Mouse (Mus musculus): ENCODE data around the gene L2hgdh. TPM values are rescaled to one million over a fixed set of nuclear protein-coding genes. Genes with fewer than 3 reads are reported as not detected.

The L2hgdh gene
- polyA plus RNA-seq, 2 experiments = 7.5 to 9.3 TPM

GRCm38 (mm10) chr12:69649511-69649910 is 75.2 kb downstream of the L2hgdh start:
- H3K9me3 ChIP-seq (ENCODE audit: control insufficient read depth, low read length) = no peaks in the 10 kb centered on the region
- peaks cover 0 to 3% of the 10 kb centered on the region in 2 experiments; a peak in 2 of 4 replicates for H3K4me1 ChIP-seq (replicated peaks; ENCODE audit: control insufficient read depth in 2 of 2, insufficient read depth in 2 of 2, low read length in 1 of 2)
- no peaks in the 10 kb centered on the region for H3K27me3 ChIP-seq (ENCODE audit: control insufficient read depth, insufficient read depth, low read length)
- no peak overlapping the region for H3K4me3 ChIP-seq (ENCODE audit: insufficient read depth in 1 of 2, low read depth in 2 of 2, low read length in 2 of 2)
- peaks cover 3% of the 10 kb centered on the region for H3K36me3 ChIP-seq (replicated peaks; ENCODE audit: control insufficient read depth, insufficient read depth, low read depth)
- H3K27ac ChIP-seq = no peak overlapping the region
- TF ChIP-seq EP300 (IDR thresholded peaks at IDR 0.05; ENCODE audit: low read depth) (no peak), CTCF (IDR thresholded peaks at IDR 0.05; ENCODE audit: low read depth) (no peak)
- ATAC-seq (ENCODE audit: insufficient read depth) (no peak), DNase-seq (ENCODE audit: low read depth in 3 of 3, low spot score in 3 of 3) (no peak)
- H3K4me2 ChIP-seq (ENCODE audit: low read depth) = no peak overlapping the region
- WGBS (ENCODE audit: insufficient replicate concordance) = 71% methylated on average over 8 of the region's 8 CpGs
- no peak overlapping the region for H3K9ac ChIP-seq (replicated peaks)

- no peaks in the 10 kb centered on the region for H3K27me3 ChIP-seq (ENCODE audit: control insufficient read depth, insufficient read depth, low read length)
- DNase-seq (ENCODE audit: low read depth in 3 of 3, low spot score in 3 of 3) (no peak), ATAC-seq (ENCODE audit: insufficient read depth) (no peak)
- H3K4me1 ChIP-seq (replicated peaks; ENCODE audit: control insufficient read depth in 2 of 2, insufficient read depth in 2 of 2, low read length in 1 of 2) = peaks cover 0 to 3% of the 10 kb centered on the region in 2 experiments; a peak in 2 of 4 replicates
- H3K9ac ChIP-seq (replicated peaks) = no peak overlapping the region
- H3K36me3 ChIP-seq (replicated peaks; ENCODE audit: control insufficient read depth, insufficient read depth, low read depth) = no peaks in the 10 kb centered on the region; the same call in 1 of the 2 replicates
- no peaks in the 10 kb centered on the region for H3K9me3 ChIP-seq (ENCODE audit: control insufficient read depth, low read length)
- TF ChIP-seq EP300 (IDR thresholded peaks at IDR 0.05; ENCODE audit: low read depth) (no peak), CTCF (IDR thresholded peaks at IDR 0.05; ENCODE audit: low read depth) (no peak)
- H3K27ac ChIP-seq = no peak overlapping the region
- H3K4me2 ChIP-seq (ENCODE audit: low read depth) = no peak overlapping the region
- 67% methylated on average over 8 of the region's 8 CpGs for WGBS (ENCODE audit: insufficient replicate concordance)
- no peak overlapping the region for H3K4me3 ChIP-seq (ENCODE audit: insufficient read depth in 1 of 2, low read depth in 2 of 2, low read length in 2 of 2)
Measured at GRCm38 (mm10) chr12:69645821-69646616, 78.7 kb downstream of the L2hgdh start.

GRCm38 (mm10) chr12:69644877-69645276 is 79.8 kb downstream of the L2hgdh start:
- no peak overlapping the region for H3K4me2 ChIP-seq (ENCODE audit: low read depth)
- no peak overlapping the region for H3K4me3 ChIP-seq (ENCODE audit: insufficient read depth in 1 of 2, low read depth in 2 of 2, low read length in 2 of 2)
- ATAC-seq (ENCODE audit: insufficient read depth) = no peak
- no peak for DNase-seq (ENCODE audit: low read depth in 3 of 3, low spot score in 3 of 3)
- H3K36me3 ChIP-seq (replicated peaks; ENCODE audit: control insufficient read depth, insufficient read depth, low read depth) = no peaks in the 10 kb centered on the region; the same call in 1 of the 2 replicates
- TF ChIP-seq CTCF (IDR thresholded peaks at IDR 0.05; ENCODE audit: low read depth) (no peak), EP300 (IDR thresholded peaks at IDR 0.05; ENCODE audit: low read depth) (no peak)
- H3K4me1 ChIP-seq (replicated peaks; ENCODE audit: control insufficient read depth in 2 of 2, insufficient read depth in 2 of 2, low read length in 1 of 2) = peaks cover 0 to 3% of the 10 kb centered on the region in 2 experiments; a peak in 2 of 4 replicates
- no peaks in the 10 kb centered on the region for H3K27me3 ChIP-seq (ENCODE audit: control insufficient read depth, insufficient read depth, low read length)
- WGBS (ENCODE audit: insufficient replicate concordance) = 64% methylated on average over 3 of the region's 3 CpGs
- no peak overlapping the region for H3K9ac ChIP-seq (replicated peaks)
- no peaks in the 10 kb centered on the region for H3K9me3 ChIP-seq (ENCODE audit: control insufficient read depth, low read length)
- no peak overlapping the region for H3K27ac ChIP-seq

DNA sequence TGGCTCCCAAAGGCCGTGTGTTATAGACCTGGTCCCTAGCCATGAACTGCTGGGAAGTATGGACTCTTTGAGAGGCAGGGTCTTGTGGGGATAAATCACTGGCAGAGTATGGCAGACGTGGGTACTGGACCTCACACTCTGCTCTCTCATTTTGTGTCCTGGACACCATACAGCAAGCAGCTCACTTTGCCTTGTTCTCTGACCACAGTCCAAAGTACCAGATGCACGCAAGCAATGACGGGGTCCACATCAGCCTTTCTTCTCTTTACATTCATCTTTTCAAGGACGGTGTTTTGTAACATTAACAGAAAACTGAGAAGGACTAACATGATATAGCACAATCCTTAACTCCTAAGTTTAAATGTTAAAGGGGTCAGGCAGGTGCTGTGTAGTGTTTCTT is 81.8 kb downstream of the L2hgdh start:
- no peak for DNase-seq (ENCODE audit: low read depth in 3 of 3, low spot score in 3 of 3)
- WGBS (ENCODE audit: insufficient replicate concordance) = 68% methylated on average over 5 of the region's 5 CpGs
- H3K27ac ChIP-seq = no peak overlapping the region

More for the DNA sequence above, 81.8 kb downstream of the L2hgdh start:
- H3K9ac ChIP-seq (replicated peaks) = no peak overlapping the region
- peaks cover 4% of the 10 kb centered on the region for H3K36me3 ChIP-seq (replicated peaks; ENCODE audit: control insufficient read depth, insufficient read depth, low read depth)
- no peaks in the 10 kb centered on the region for H3K27me3 ChIP-seq (ENCODE audit: control insufficient read depth, insufficient read depth, low read length)
- no peak overlapping the region for H3K4me3 ChIP-seq (ENCODE audit: insufficient read depth in 1 of 2, low read depth in 2 of 2, low read length in 2 of 2)
- H3K4me2 ChIP-seq (ENCODE audit: low read depth) = no peak overlapping the region
- H3K9me3 ChIP-seq (ENCODE audit: control insufficient read depth, low read length) = no peaks in the 10 kb centered on the region
- no peak for ATAC-seq (ENCODE audit: insufficient read depth)
- no peak for TF ChIP-seq CTCF (IDR thresholded peaks at IDR 0.05; ENCODE audit: low read depth)
- no peak for TF ChIP-seq EP300 (IDR thresholded peaks at IDR 0.05; ENCODE audit: low read depth)
- H3K4me1 ChIP-seq (replicated peaks; ENCODE audit: control insufficient read depth in 2 of 2, insufficient read depth in 2 of 2, low read length in 1 of 2) = peaks cover 0 to 3% of the 10 kb centered on the region in 2 experiments; a peak in 2 of 4 replicates

MicroRNAs encoded within 50 kb of the gene (microRNA counts, 519-probe panel; counts per million panel counts)
- 69.9 counts per million for microRNA mmu-miR-681

Small RNA genes within 50 kb of the gene (microRNA-seq; reads per million reads assigned to microRNA genes)
- not detected for gene Mir681

Other genes with a start within 250 kb of the L2hgdh start
- 3.9 and 7.4 TPM in 2 replicates for gene Vcpkmt, start 141.8 kb downstream of the L2hgdh start, polyA plus RNA-seq (2012; rRNA removed)
- 12.4 and 13.8 TPM in 2 replicates for gene Vcpkmt, start 141.8 kb downstream of the L2hgdh start, polyA plus RNA-seq (2014; fragmentation: Nextera tagmentation; extraction: Ambion mirVana)
- gene Sos2, start 43.0 kb downstream of the L2hgdh start, polyA plus RNA-seq (2012; rRNA removed) = 6.9 and 7.6 TPM in 2 replicates
- gene Sos2, start 43.0 kb downstream of the L2hgdh start, polyA plus RNA-seq (2014; fragmentation: Nextera tagmentation; extraction: Ambion mirVana) = 3.6 and 3.7 TPM in 2 replicates
- gene Atp5s, start 77 bp upstream of the L2hgdh start, polyA plus RNA-seq (2012; rRNA removed) = 8.1 and 12.0 TPM in 2 replicates
- 20.7 and 22.0 TPM in 2 replicates for gene Atp5s, start 77 bp upstream of the L2hgdh start, polyA plus RNA-seq (2014; fragmentation: Nextera tagmentation; extraction: Ambion mirVana)
- gene Cdkl1, start 66.4 kb upstream of the L2hgdh start, polyA plus RNA-seq (2012; rRNA removed) = 0.48 and 0.80 TPM in 2 replicates
- 1.4 and 1.7 TPM in 2 replicates for gene Cdkl1, start 66.4 kb upstream of the L2hgdh start, polyA plus RNA-seq (2014; fragmentation: Nextera tagmentation; extraction: Ambion mirVana)
- 0.43 and 0.73 TPM in 2 replicates for gene Atl1, start 167.7 kb upstream of the L2hgdh start, polyA plus RNA-seq (2012; rRNA removed)
- gene Atl1, start 167.7 kb upstream of the L2hgdh start, polyA plus RNA-seq (2014; fragmentation: Nextera tagmentation; extraction: Ambion mirVana) = 1.1 and 2.1 TPM in 2 replicates
- gene Map4k5, start 168.3 kb upstream of the L2hgdh start, polyA plus RNA-seq (2012; rRNA removed) = 9.8 and 13.6 TPM in 2 replicates
- 26.9 and 30.7 TPM in 2 replicates for gene Map4k5, start 168.3 kb upstream of the L2hgdh start, polyA plus RNA-seq (2014; fragmentation: Nextera tagmentation; extraction: Ambion mirVana)

Data from liver, embryonic 14.5 days (tissue).